Mouse (Mus musculus) midbrain, embryonic 14.5 days (tissue): ENCODE results near the gene Lfng. TPM values are rescaled to one million over a fixed set of nuclear protein-coding genes. Genes with fewer than 3 reads are reported as not detected.
A peak's percentile ranks its signal among the peaks of the same experiment; 100 is the strongest.

Source experiments
- ATAC-seq: fragments of 200-750 bp; cut with Nextera tagmentation; 2 replicates; pipeline ENCODE4 v1.8.0; 2017; ENCODE audit warnings: moderate number of reproducible peaks, moderate library complexity; ENCODE audit not compliant: low FRiP score, low TSS enrichment
- DNase-seq: peaks from one replicate; pipeline ENCODE4 v3.0.0-alpha.2; 2015
- H3K27ac ChIP-seq: fragments of 300-500 bp; sonication (generic); replicated peaks from 2 replicates; pipeline ENCODE4 v1.5.1; 2014; ENCODE audit warnings: mild to moderate bottlenecking, low read depth, low read length, moderate library complexity
- H3K27me3 ChIP-seq: fragments of 300-500 bp; sonication (generic); 2 replicates; pipeline ENCODE4 v1.6.1; 2014; ENCODE audit warnings: low read length, control low read depth, mixed read lengths; ENCODE audit not compliant: control insufficient read depth, insufficient read depth
- H3K36me3 ChIP-seq: fragments of 300-500 bp; sonication (generic); 2 replicates; pipeline ENCODE4 v1.6.1; 2014; ENCODE audit warnings: low read length, control low read depth; ENCODE audit not compliant: control insufficient read depth, insufficient read depth
- H3K4me1 ChIP-seq: fragments of 300-500 bp; sonication (generic); 2 replicates; pipeline ENCODE4 v1.6.1; 2014; ENCODE audit warnings: mild to moderate bottlenecking, antibody characterized with exemption, low read length, control low read depth; ENCODE audit not compliant: control insufficient read depth, insufficient read depth
- H3K4me2 ChIP-seq: fragments of 300-500 bp; sonication (generic); 2 replicates; pipeline ENCODE4 v1.6.1; 2014; ENCODE audit warnings: mild to moderate bottlenecking, low read length, moderate library complexity
- H3K4me3 ChIP-seq: fragments of 300-500 bp; sonication (generic); replicated peaks from 2 replicates; pipeline ENCODE4 v1.5.1; 2014; ENCODE audit warnings: low read depth, low read length
- H3K9ac ChIP-seq: fragments of 300-500 bp; sonication (generic); replicated peaks from 2 replicates; pipeline ENCODE4 v1.6.1; 2014; ENCODE audit warnings: mild to moderate bottlenecking, low read length, moderate library complexity
- H3K9me3 ChIP-seq: fragments of 300-500 bp; sonication (generic); 2 replicates; pipeline ENCODE4 v1.6.1; 2016; ENCODE audit warnings: low read length, control low read depth, mixed read lengths; ENCODE audit not compliant: control insufficient read depth
- WGBS: fragments of 180-500 bp; shearing (Covaris S2); extraction: QIAGEN DNeasy Blood & Tissue Kit; methylation state at CpG from one replicate; pipeline ENCODE4 v1.1.7; 2014; 5-methylcytosine and 5-hydroxymethylcytosine counted together
- polyA plus RNA-seq: library from polyadenylated mRNA; unstranded; fragments of >200 nt; fragmentation: Nextera tagmentation; extraction: Ambion mirVana; gene quantifications from 2 replicates; pipeline ENCODE4 v1.2.1, GENCODE M21; 2014

Lfng gene
- polyA plus RNA-seq, 1 experiment from 2014 or later, result 25.2 TPM

DNA sequence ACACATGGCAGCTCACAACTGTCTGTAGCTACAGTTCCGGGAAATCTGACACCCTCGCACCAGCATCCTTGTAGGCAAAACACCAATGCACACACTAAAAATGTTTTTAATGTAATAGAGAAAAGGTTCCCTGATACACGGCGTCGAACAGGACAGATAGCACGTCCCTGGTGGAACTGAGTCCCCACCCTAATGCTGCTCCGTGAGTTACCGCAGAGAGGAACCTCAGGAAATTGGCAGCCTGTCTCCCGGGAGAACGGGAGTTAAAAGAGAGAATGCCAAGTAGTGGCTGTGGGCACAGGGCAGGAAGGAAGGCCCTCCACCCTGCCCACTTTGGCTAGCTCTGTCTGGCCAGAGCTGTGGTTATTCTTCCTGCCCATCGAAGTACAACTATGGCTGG, 44.1 kb downstream of the Lfng start:
- no peak for ATAC-seq

DNA sequence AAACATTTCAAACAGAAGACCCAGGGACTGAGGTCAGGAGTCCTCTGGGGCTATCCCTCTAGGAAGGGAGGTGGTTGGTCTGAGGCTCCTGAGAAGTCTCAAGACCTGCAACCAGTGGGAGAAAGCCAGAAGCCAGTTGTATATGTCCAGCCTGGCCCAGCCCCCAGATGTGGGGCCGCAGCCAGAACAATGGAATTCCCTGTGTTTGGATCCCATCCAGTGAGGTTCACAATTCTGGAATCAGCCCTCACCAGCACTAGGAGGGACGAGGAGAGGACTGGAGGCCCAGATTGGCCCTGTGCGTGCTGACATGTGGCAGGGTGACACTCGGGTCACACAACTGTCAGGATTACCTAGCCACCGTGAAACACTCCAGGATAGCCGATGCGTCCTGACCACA, 45.5 kb downstream of the Lfng start:
- no peak overlapping the region for H3K4me2 ChIP-seq
- H3K9ac ChIP-seq, result no peak overlapping the region
- peaks cover 11% of the 10 kb centered on the region for H3K4me1 ChIP-seq
- no peaks in the 10 kb centered on the region for H3K9me3 ChIP-seq
- DNase-seq (no peak), ATAC-seq (no peak)
- no peaks in the 10 kb centered on the region for H3K36me3 ChIP-seq
- H3K4me3 ChIP-seq, result no peak overlapping the region
- H3K27ac ChIP-seq, result no peak overlapping the region
- no peaks in the 10 kb centered on the region for H3K27me3 ChIP-seq
- WGBS, result 75% methylated on average over 7 of the region's 7 CpGs

More for the DNA sequence above, 44.1 kb downstream of the Lfng start:
- 83% methylated on average over 11 of the region's 11 CpGs for WGBS
- Histone ChIP-seq H3K36me3 (no peaks in the 10 kb centered on the region), H3K27me3 (no peaks in the 10 kb centered on the region), H3K9me3 (no peaks in the 10 kb centered on the region), H3K9ac (no peak overlapping the region), H3K27ac (no peak overlapping the region), H3K4me2 (no peak overlapping the region), H3K4me3 (no peak overlapping the region), H3K4me1 (peaks cover 25% of the 10 kb centered on the region)
- DNase-seq, result no peak

- DNase-seq (no peak), ATAC-seq (no peak)
- Histone ChIP-seq H3K4me2 (no peak overlapping the region), H3K27ac (no peak overlapping the region), H3K4me3 (no peak overlapping the region), H3K36me3 (no peaks in the 10 kb centered on the region), H3K4me1 (peaks cover 10% of the 10 kb centered on the region), H3K9ac (no peak overlapping the region), H3K9me3 (no peaks in the 10 kb centered on the region), H3K27me3 (no peaks in the 10 kb centered on the region)
- 82% methylated on average over 15 of the region's 15 CpGs for WGBS
These were observed 47.2 kb downstream of the Lfng start for GRCm38 (mm10) chr5:140654096-140654845.

- Histone ChIP-seq H3K9ac (0 out of 2 replicates have a peak overlapping the region, but pooled peaks have one; percentile 3), H3K4me2 (peak overlapping the region; percentile 16; the same call in 1 of the 2 replicates), H3K27me3 (no peaks in the 10 kb centered on the region), H3K27ac (peak overlapping the region; percentile 74), H3K36me3 (no peaks in the 10 kb centered on the region), H3K9me3 (no peaks in the 10 kb centered on the region), H3K4me3 (no peak overlapping the region), H3K4me1 (peaks cover 7% of the 10 kb centered on the region)
- DNase-seq (peak; percentile 79), ATAC-seq (peak; percentile 75)
- 28% methylated on average over 16 of the region's 16 CpGs for WGBS
These were observed 52.6 kb downstream of the Lfng start for GRCm38 (mm10) chr5:140659607-140660272.

DNA sequence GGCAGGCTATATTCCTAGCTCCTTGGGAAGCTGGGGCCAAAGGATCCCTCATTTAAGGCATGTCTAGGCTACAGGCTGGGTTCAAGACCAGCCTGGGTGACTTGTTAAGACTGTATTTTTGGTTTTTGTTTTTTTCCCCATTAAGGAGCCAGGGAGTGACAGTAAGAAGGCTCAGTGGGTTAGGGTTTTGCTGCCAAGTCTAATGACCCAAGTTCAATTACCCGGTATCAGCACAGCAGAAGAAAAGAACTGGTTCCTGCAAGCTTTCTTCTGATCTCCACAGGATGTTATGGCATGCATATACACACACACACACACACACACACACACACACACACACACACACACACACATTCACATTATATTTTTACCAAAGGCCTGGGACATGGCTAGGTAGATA, 53.3 kb downstream of the Lfng start:
- Histone ChIP-seq H3K9me3 (no peaks in the 10 kb centered on the region), H3K4me3 (no peak overlapping the region), H3K4me1 (peaks cover 7% of the 10 kb centered on the region), H3K36me3 (0 out of 2 replicates have a peak, but pooled peaks cover 5% of the 10 kb centered on the region), H3K27ac (peak overlapping the region; percentile 74), H3K9ac (no peak overlapping the region), H3K27me3 (no peaks in the 10 kb centered on the region), H3K4me2 (no peak overlapping the region)
- ATAC-seq, result no peak
- WGBS, result 74% methylated on average over 1 of the region's 1 CpGs
- DNase-seq, result no peak

- ATAC-seq (no peak), DNase-seq (no peak)
- Histone ChIP-seq H3K4me3 (no peak overlapping the region), H3K9ac (no peak overlapping the region), H3K9me3 (no peaks in the 10 kb centered on the region), H3K36me3 (0 out of 2 replicates have a peak, but pooled peaks cover 11% of the 10 kb centered on the region), H3K4me1 (peaks cover 7% of the 10 kb centered on the region), H3K27ac (no peak overlapping the region), H3K4me2 (no peak overlapping the region), H3K27me3 (no peaks in the 10 kb centered on the region)
- WGBS, result 83% methylated on average over 8 of the region's 8 CpGs
These were observed 54.3 kb downstream of the Lfng start for GRCm38 (mm10) chr5:140661427-140661826.

GRCm38 (mm10) chr5:140661875-140662643, 54.9 kb downstream of the Lfng start:
- peaks cover 7% of the 10 kb centered on the region for H3K4me1 ChIP-seq
- no peak for DNase-seq
- no peak for ATAC-seq
- no peak overlapping the region for H3K4me2 ChIP-seq
- H3K27ac ChIP-seq, result 0 out of 2 replicates have a peak overlapping the region, but pooled peaks have one; percentile 22
- H3K36me3 ChIP-seq, result 0 out of 2 replicates have a peak, but pooled peaks cover 11% of the 10 kb centered on the region
- no peak overlapping the region for H3K9ac ChIP-seq
- no peaks in the 10 kb centered on the region for H3K27me3 ChIP-seq
- WGBS, result 70% methylated on average over 12 of the region's 12 CpGs
- no peaks in the 10 kb centered on the region for H3K9me3 ChIP-seq
- no peak overlapping the region for H3K4me3 ChIP-seq

DNA sequence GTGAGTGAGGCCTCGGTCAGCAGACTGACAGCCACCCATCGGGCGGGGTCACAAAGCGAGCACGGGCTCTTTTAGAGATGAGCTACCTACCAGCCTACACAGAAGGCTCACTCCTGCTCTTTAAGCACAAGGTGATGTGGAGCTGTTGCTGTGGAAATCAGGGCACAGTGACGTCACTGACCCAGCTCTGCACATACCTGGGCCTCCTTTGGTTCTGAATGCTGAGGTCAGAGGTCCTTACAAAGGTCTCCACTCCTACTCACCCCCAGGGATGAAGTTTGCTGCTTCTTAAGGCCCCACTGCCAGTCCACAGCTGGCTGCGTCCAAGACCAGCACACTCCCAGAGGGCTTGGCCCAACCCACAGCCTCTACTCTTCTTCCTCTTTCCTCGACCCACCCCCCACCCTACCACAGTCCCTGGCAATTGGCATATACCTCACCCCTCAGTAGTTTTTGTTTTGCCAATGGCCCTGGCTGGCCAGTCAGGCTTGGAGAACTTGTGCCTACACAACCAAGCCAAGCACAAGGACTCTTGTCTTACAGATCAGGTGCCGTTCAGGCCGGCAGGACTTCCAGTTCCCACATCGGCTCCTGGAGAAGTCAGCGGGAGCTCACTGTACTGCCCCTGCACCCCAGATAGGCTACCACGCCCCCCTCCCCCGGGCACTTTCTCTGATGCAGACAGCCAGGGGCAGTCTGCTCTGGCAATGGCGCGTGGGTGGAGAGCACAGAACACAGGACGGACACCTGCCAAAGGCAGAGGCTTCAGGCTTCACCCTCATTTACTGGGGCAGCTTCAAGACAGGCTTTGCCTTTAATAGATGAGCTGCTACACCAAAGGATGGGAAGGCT, 55.8 kb downstream of the Lfng start:
- Histone ChIP-seq H3K36me3 (0 out of 2 replicates have a peak, but pooled peaks cover 19% of the 10 kb centered on the region), H3K4me1 (peaks cover 7% of the 10 kb centered on the region), H3K9me3 (no peaks in the 10 kb centered on the region), H3K4me3 (no peak overlapping the region), H3K27ac (no peak overlapping the region), H3K9ac (no peak overlapping the region), H3K27me3 (no peaks in the 10 kb centered on the region), H3K4me2 (no peak overlapping the region)
- ATAC-seq (no peak), DNase-seq (no peak)
- 71% methylated on average over 17 of the region's 17 CpGs for WGBS
